Mouse (Mus musculus) bone marrow, adult 2 months (tissue): ENCODE data around the gene Mgme1. TPM values are rescaled to one million over a fixed set of nuclear protein-coding genes. Genes with fewer than 3 reads are reported as not detected.

Source experiments
- H3K27ac ChIP-seq: fragments of 200-500 bp; 2 replicates; pipeline ENCODE4 v1.5.1; 2012; ENCODE audit warnings: low read depth, mild to moderate bottlenecking, control low read depth, inconsistent platforms, low read length; ENCODE audit not compliant: control insufficient read depth, poor library complexity, insufficient read depth
- H3K4me1 ChIP-seq: fragments of 200-500 bp; 2 replicates; pipeline ENCODE4 v1.6.1; 2011; ENCODE audit warnings: low read length; ENCODE audit not compliant: control insufficient read depth, insufficient read depth
- H3K4me3 ChIP-seq: fragments of 200-500 bp; replicated peaks from 2 replicates; pipeline ENCODE3; 2011; ENCODE audit warnings: mild to moderate bottlenecking, low read depth, low read length, control low read depth; ENCODE audit not compliant: control insufficient read depth
- CTCF ChIP-seq: fragments of 200-500 bp; IDR thresholded peaks from 2 replicates; pipeline ENCODE4 v1.5.1; 2011; ENCODE audit warnings: low read length, control low read depth; ENCODE audit not compliant: control insufficient read depth, insufficient read depth
- POLR2A ChIP-seq: fragments of 200-500 bp; IDR thresholded peaks from 2 replicates; pipeline ENCODE4 v1.6.1; 2011; ENCODE audit warnings: low read depth, mild to moderate bottlenecking, control low read depth, low read length, borderline replicate concordance; ENCODE audit not compliant: control insufficient read depth
- WGBS: fragments of 180-500 bp; shearing (Covaris S2); methylation state at CpG from one replicate; pipeline ENCODE4 v1.1.7; 2018; 5-methylcytosine and 5-hydroxymethylcytosine counted together
- polyA plus RNA-seq: library from polyadenylated mRNA; stranded (reverse); fragments of >200 nt; gene quantifications from 2 replicates; pipeline ENCODE4 v1.2.4, GENCODE M21; 2011; ENCODE audit warnings: low replicate concordance; ENCODE audit not compliant: missing spikeins, insufficient read depth, insufficient read length

Gene Mgme1
- polyA plus RNA-seq, 1 experiment, result 5.5 TPM

GRCm38 (mm10) chr2:144305721-144306294 lies 35.3 kb downstream of the Mgme1 start:
- 82% methylated on average over 18 of the region's 18 CpGs for WGBS
- Histone ChIP-seq H3K4me3 (no peak overlapping the region), H3K27ac (no peak overlapping the region), H3K4me1 (no peaks in the 10 kb centered on the region; the same call in 1 of the 2 replicates)
- TF ChIP-seq POLR2A (no peak), CTCF (no peak)

DNA sequence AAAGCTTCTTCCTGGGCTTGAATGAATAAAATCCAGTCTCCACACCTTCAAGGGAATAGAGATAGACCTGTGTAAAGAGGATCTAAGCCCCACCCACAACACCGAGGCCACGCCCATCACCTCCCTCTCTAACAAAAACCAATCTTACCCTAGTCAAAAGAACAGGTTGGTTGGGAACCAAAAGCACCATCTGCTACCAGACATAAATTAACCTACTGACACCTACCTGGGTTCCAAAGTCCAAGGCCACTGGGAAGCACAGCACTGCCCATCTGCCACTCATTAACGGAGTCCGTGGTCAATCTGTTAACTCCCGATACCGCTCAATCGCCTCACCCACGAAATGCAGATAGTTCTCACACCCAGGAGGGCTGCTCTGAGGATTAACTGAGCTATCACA lies 38.1 kb downstream of the Mgme1 start:
- WGBS, result 81% methylated on average over 8 of the region's 8 CpGs
- H3K4me1 ChIP-seq, result no peaks in the 10 kb centered on the region; the same call in 1 of the 2 replicates
- no peak overlapping the region for H3K27ac ChIP-seq
- H3K4me3 ChIP-seq, result no peak overlapping the region
- no peak for TF ChIP-seq POLR2A

GRCm38 (mm10) chr2:144310273-144310672 lies 39.8 kb downstream of the Mgme1 start:
- no peaks in the 10 kb centered on the region; the same call in 1 of the 2 replicates for H3K4me1 ChIP-seq
- WGBS, result 72% methylated on average over 5 of the region's 5 CpGs
- TF ChIP-seq POLR2A, result no peak
- H3K4me3 ChIP-seq, result no peak overlapping the region
- H3K27ac ChIP-seq, result no peak overlapping the region

DNA sequence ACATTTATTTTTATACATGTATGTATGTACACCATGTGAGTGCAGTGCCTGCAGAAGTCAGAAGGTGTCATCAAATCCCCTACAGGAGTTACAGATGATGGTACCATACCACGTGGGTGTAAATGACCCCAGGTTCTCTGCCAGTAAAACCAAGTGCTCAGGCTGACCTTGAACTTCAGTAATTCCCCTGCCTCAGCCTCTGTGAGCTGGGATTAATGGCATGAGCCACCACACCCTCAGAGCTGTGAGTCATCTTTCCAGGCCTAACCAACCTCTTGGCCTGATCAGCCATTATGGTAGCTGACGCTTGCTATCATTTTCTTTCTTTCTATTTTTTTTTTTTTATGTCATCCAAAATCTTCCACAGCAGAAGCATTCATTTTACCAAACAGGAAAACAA lies 40.9 kb downstream of the Mgme1 start:
- no peak overlapping the region for H3K27ac ChIP-seq
- H3K4me3 ChIP-seq, result no peak overlapping the region
- no peak for TF ChIP-seq CTCF
- H3K4me1 ChIP-seq, result no peaks in the 10 kb centered on the region; the same call in 1 of the 2 replicates
- 82% methylated on average over 2 of the region's 2 CpGs for WGBS

DNA sequence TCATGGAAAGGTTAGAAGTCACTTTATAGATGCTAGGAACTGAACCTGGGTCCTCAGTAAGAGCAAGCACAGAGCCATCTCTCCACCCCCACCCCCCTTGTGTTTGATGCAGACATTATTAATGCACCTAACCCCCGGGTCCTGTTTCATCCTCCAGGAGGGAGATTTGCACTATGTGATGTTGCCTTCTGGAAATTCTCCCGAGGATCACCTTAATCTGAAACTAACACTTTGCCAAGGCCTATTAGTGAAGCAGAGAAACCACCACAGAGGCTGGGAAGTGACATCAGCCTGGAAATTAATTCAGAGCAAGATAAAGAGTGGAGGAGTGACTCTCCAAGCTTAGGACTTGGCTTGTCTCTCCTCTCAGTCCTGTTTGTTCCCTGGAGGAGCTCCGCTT lies 53.8 kb downstream of the Mgme1 start:
- no peak overlapping the region for H3K27ac ChIP-seq
- WGBS, result 68% methylated on average over 3 of the region's 3 CpGs
- H3K4me1 ChIP-seq, result no peaks in the 10 kb centered on the region
- TF ChIP-seq POLR2A, result no peak
- TF ChIP-seq CTCF, result no peak
- H3K4me3 ChIP-seq, result no peak overlapping the region

- WGBS, result 16% methylated on average over 10 of the region's 10 CpGs
- H3K27ac ChIP-seq, result no peak overlapping the region
- H3K4me1 ChIP-seq, result no peaks in the 10 kb centered on the region
These were observed 59.0 kb downstream of the Mgme1 start for GRCm38 (mm10) chr2:144329451-144329850.

DNA sequence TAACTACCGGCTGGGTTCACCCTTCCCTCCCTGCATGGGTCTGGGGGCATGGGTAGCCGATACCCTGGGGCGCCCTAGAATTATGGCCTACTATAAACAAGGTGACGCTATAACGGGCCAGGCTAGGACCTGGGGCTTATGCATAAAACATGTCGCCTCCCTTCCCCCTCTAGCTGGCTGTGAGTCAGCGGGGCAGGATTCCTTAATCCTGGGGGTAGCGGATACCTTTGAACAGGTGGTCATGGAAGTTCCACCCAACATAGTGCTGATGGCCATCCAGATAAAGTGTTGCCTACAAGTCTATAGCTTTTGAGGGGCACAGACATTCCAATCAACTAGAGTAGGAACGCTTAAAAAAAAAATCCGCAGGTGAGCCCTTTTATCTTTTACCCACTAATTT lies 59.5 kb downstream of the Mgme1 start:
- Histone ChIP-seq H3K4me3 (no peak overlapping the region), H3K27ac (no peak overlapping the region), H3K4me1 (no peaks in the 10 kb centered on the region)
- no peak for TF ChIP-seq POLR2A
- no peak for TF ChIP-seq CTCF
- WGBS, result 9% methylated on average over 10 of the region's 10 CpGs

More at GRCm38 (mm10) chr2:144329451-144329850, 59.0 kb downstream of the Mgme1 start:
- H3K4me3 ChIP-seq, result no peak overlapping the region
- TF ChIP-seq CTCF, result no peak
- no peak for TF ChIP-seq POLR2A

- Histone ChIP-seq H3K27ac (no peak overlapping the region), H3K4me1 (no peaks in the 10 kb centered on the region), H3K4me3 (no peak overlapping the region)
- TF ChIP-seq CTCF, result no peak
- TF ChIP-seq POLR2A, result no peak
- WGBS, result 1% methylated on average over 39 of the region's 41 CpGs
These were observed 60.0 kb downstream of the Mgme1 start for GRCm38 (mm10) chr2:144330352-144330959.

Other genes with a start within 250 kb of the Mgme1 start
- gene Banf2, start 237.6 kb upstream of the Mgme1 start, polyA plus RNA-seq, result not detected in 2 replicates
- gene Snx5, start 243 bp downstream of the Mgme1 start, polyA plus RNA-seq, result 185 and 274 TPM in 2 replicates
- 0.97 TPM in 1 of 2 replicates, not detected in the other for gene Ovol2, start 61.5 kb downstream of the Mgme1 start, polyA plus RNA-seq
- gene Kat14, start 98.3 kb downstream of the Mgme1 start, polyA plus RNA-seq, result 17.5 and 20.0 TPM in 2 replicates
- gene Pet117, start 98.3 kb downstream of the Mgme1 start, polyA plus RNA-seq, result 1.7 TPM in 1 of 2 replicates, not detected in the other